Mouse (Mus musculus) ES-E14 (cell line): ENCODE data around the gene Gm9040.
"Not testable (repeated sequence)": the region's sequence is repeated elsewhere in the genome, so short reads cannot be mapped to it uniquely, and the experiment has no call there.

Experiments
- CHD2 ChIP-seq: IDR thresholded peaks from 2 replicates; pipeline ENCODE4 v1.6.1; 2014; ENCODE audit warnings: mild to moderate bottlenecking, low read depth, low read length, inconsistent platforms
- MAFK ChIP-seq: IDR thresholded peaks from 2 replicates; pipeline ENCODE4 v1.6.1; 2014; ENCODE audit warnings: mild to moderate bottlenecking, low read depth, low read length, inconsistent platforms; ENCODE audit not compliant: insufficient read depth
- ZC3H11A ChIP-seq: IDR thresholded peaks from 2 replicates; pipeline ENCODE4 v1.6.1; 2012; ENCODE audit warnings: low read depth, mild to moderate bottlenecking, inconsistent platforms, low read length, borderline replicate concordance
- ZNF384 ChIP-seq: IDR thresholded peaks from 2 replicates; pipeline ENCODE4 v1.6.1; 2012; ENCODE audit warnings: low read depth, low read length, inconsistent platforms

GRCm38 (mm10) chr10:118354005-118354404 lies 27.2 kb upstream of the Gm9040 start, which contains the start of gene Gm9049:
- not testable (repeated sequence) for TF ChIP-seq CHD2, MAFK, ZNF384, ZC3H11A
